Mouse (Mus musculus): ENCODE results near the gene Acss2. TPM values are rescaled to one million over a fixed set of nuclear protein-coding genes. Genes with fewer than 3 reads are reported as not detected.

Gene Acss2
- total and polyA plus RNA-seq, 2 experiments from 2014 or later, result 16.3 to 25.5 TPM

GRCm38 (mm10) chr2:155562934-155563333 is 45.2 kb downstream of the Acss2 start:
- Histone ChIP-seq H3K36me3 (ENCODE audit: insufficient read depth) (peaks cover 11% of the 10 kb centered on the region), H3K27me3 (ENCODE audit: insufficient read depth, low read length) (no peaks in the 10 kb centered on the region), H3K9ac (no peak overlapping the region), H3K27ac (ENCODE audit: low read depth, low read length) (no peak overlapping the region), H3K4me1 (ENCODE audit: insufficient read depth) (no peaks in the 10 kb centered on the region), H3K9me3 (ENCODE audit: low read length) (no peaks in the 10 kb centered on the region), H3K4me3 (ENCODE audit: low read depth, low read length) (no peak overlapping the region), H3K4me2 (ENCODE audit: low read depth) (no peak overlapping the region)
- DNase-seq, result no peak
- 88% methylated on average over 4 of the region's 4 CpGs for whole genome bisulfite sequencing
- no peak for TF ChIP-seq CTCF (IDR thresholded peaks at IDR 0.05; ENCODE audit: low read depth)
- no peak for ATAC-seq

- 81% methylated on average over 5 of the region's 5 CpGs for WGBS
- Histone ChIP-seq H3K4me1 (ENCODE audit: insufficient read depth) (no peaks in the 10 kb centered on the region), H3K9me3 (ENCODE audit: low read length) (no peaks in the 10 kb centered on the region), H3K4me3 (ENCODE audit: low read depth, low read length) (no peak overlapping the region), H3K4me2 (ENCODE audit: low read depth) (no peak overlapping the region), H3K9ac (no peak overlapping the region), H3K36me3 (ENCODE audit: insufficient read depth) (peaks cover 3% of the 10 kb centered on the region), H3K27me3 (ENCODE audit: insufficient read depth, low read length) (no peaks in the 10 kb centered on the region), H3K27ac (ENCODE audit: low read depth, low read length) (no peak overlapping the region)
- TF ChIP-seq CTCF (IDR thresholded peaks at IDR 0.05; ENCODE audit: low read depth), result no peak
- ATAC-seq (no peak), DNase-seq (no peak)
Measured at GRCm38 (mm10) chr2:155567751-155568150, 50.0 kb downstream of the Acss2 start.

- Histone ChIP-seq H3K9me3 (ENCODE audit: low read length) (no peaks in the 10 kb centered on the region), H3K27me3 (ENCODE audit: insufficient read depth, low read length) (no peaks in the 10 kb centered on the region), H3K27ac (ENCODE audit: low read depth, low read length) (no peak overlapping the region), H3K9ac (no peak overlapping the region), H3K4me2 (ENCODE audit: low read depth) (no peak overlapping the region), H3K36me3 (ENCODE audit: insufficient read depth) (no peaks in the 10 kb centered on the region; the same call in 1 of the 2 replicates), H3K4me1 (ENCODE audit: insufficient read depth) (no peaks in the 10 kb centered on the region), H3K4me3 (ENCODE audit: low read depth, low read length) (no peak overlapping the region)
- 13% methylated on average over 3 of the region's 3 CpGs for WGBS
- no peak for ATAC-seq
- no peak for TF ChIP-seq CTCF (IDR thresholded peaks at IDR 0.05; ENCODE audit: low read depth)
- DNase-seq, result no peak
Measured at GRCm38 (mm10) chr2:155569223-155569807, 51.6 kb downstream of the Acss2 start.

- DNase-seq (no peak), ATAC-seq (no peak)
- no peak for TF ChIP-seq CTCF (IDR thresholded peaks at IDR 0.05; ENCODE audit: low read depth)
- H3K27ac ChIP-seq (ENCODE audit: low read depth, low read length), result no peak overlapping the region
- WGBS, result 95% methylated on average over 9 of the region's 9 CpGs
- no peaks in the 10 kb centered on the region for H3K9me3 ChIP-seq (ENCODE audit: low read length)
- H3K4me1 ChIP-seq (ENCODE audit: insufficient read depth), result no peaks in the 10 kb centered on the region
- no peaks in the 10 kb centered on the region for H3K36me3 ChIP-seq (ENCODE audit: insufficient read depth)
- H3K4me3 ChIP-seq (ENCODE audit: low read depth, low read length), result no peak overlapping the region
- no peaks in the 10 kb centered on the region for H3K27me3 ChIP-seq (ENCODE audit: insufficient read depth, low read length)
- no peak overlapping the region for H3K9ac ChIP-seq
- H3K4me2 ChIP-seq (ENCODE audit: low read depth), result no peak overlapping the region
Measured at GRCm38 (mm10) chr2:155573001-155573400, 55.3 kb downstream of the Acss2 start.

GRCm38 (mm10) chr2:155573996-155574395 is 56.2 kb downstream of the Acss2 start:
- no peak overlapping the region for H3K4me2 ChIP-seq (ENCODE audit: low read depth)
- no peaks in the 10 kb centered on the region for H3K27me3 ChIP-seq (ENCODE audit: insufficient read depth, low read length)
- no peak overlapping the region for H3K4me3 ChIP-seq (ENCODE audit: low read depth, low read length)
- ATAC-seq (no peak), DNase-seq (no peak)
- no peak for TF ChIP-seq CTCF (IDR thresholded peaks at IDR 0.05; ENCODE audit: low read depth)
- no peak overlapping the region for H3K9ac ChIP-seq
- H3K4me1 ChIP-seq (ENCODE audit: insufficient read depth), result no peaks in the 10 kb centered on the region
- H3K9me3 ChIP-seq (ENCODE audit: low read length), result no peaks in the 10 kb centered on the region
- no peaks in the 10 kb centered on the region for H3K36me3 ChIP-seq (ENCODE audit: insufficient read depth)
- no peak overlapping the region for H3K27ac ChIP-seq (ENCODE audit: low read depth, low read length)
- WGBS, result 85% methylated on average over 7 of the region's 7 CpGs

- no peak overlapping the region for H3K27ac ChIP-seq (ENCODE audit: low read depth, low read length)
- no peak overlapping the region for H3K4me3 ChIP-seq (ENCODE audit: low read depth, low read length)
- H3K4me1 ChIP-seq (ENCODE audit: insufficient read depth), result no peaks in the 10 kb centered on the region
- no peak for TF ChIP-seq CTCF (IDR thresholded peaks at IDR 0.05; ENCODE audit: low read depth)
- H3K9me3 ChIP-seq (ENCODE audit: low read length), result no peaks in the 10 kb centered on the region
- H3K9ac ChIP-seq, result no peak overlapping the region
- no peaks in the 10 kb centered on the region for H3K27me3 ChIP-seq (ENCODE audit: insufficient read depth, low read length)
- WGBS, result 61% methylated on average over 4 of the region's 4 CpGs
- peak; percentile 5 for DNase-seq
- H3K4me2 ChIP-seq (ENCODE audit: low read depth), result no peak overlapping the region
- ATAC-seq, result no peak
- no peaks in the 10 kb centered on the region for H3K36me3 ChIP-seq (ENCODE audit: insufficient read depth)
Measured at GRCm38 (mm10) chr2:155574700-155575099, 57.0 kb downstream of the Acss2 start.

GRCm38 (mm10) chr2:155576656-155577055 is 58.9 kb downstream of the Acss2 start:
- Histone ChIP-seq H3K4me1 (ENCODE audit: insufficient read depth) (no peaks in the 10 kb centered on the region), H3K27me3 (ENCODE audit: insufficient read depth, low read length) (no peaks in the 10 kb centered on the region), H3K36me3 (ENCODE audit: insufficient read depth) (no peaks in the 10 kb centered on the region), H3K4me2 (ENCODE audit: low read depth) (no peak overlapping the region), H3K9me3 (ENCODE audit: low read length) (no peaks in the 10 kb centered on the region), H3K27ac (ENCODE audit: low read depth, low read length) (no peak overlapping the region), H3K9ac (no peak overlapping the region), H3K4me3 (ENCODE audit: low read depth, low read length) (no peak overlapping the region)
- WGBS, result 84% methylated on average over 9 of the region's 9 CpGs
- DNase-seq (no peak), ATAC-seq (no peak)
- TF ChIP-seq CTCF (IDR thresholded peaks at IDR 0.05; ENCODE audit: low read depth), result no peak
